Comparison of ENCODE assay signal across 20 mouse cellular contexts in the genomic region with DNA sequence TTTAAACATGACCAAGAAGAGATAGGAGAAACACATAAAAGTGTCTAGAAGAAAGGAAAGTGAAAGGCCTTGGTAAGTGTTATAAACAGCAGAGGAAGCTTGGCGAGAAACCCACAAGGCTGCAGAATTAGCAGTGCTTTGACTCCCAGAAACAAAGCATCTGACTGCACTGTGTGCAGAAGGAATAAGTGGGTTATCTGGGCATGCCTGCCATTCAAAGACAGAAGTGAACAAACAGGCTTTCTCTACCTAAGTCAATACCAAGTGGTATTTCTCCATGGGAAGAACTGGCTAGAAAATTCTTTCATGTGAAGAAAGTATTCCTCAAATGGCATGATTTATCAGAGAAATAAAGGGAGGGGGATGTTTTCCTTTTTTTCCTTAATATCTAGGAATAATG.
"Had no signal": no experiment of that assay in that cellular context is flagged by ENCODE, and none has a peak within 500 bp of the region (broad histone marks: within the 10 kb centered on the region; RNA-seq: fewer than 3 reads in every experiment).

No protein-coding gene starts in this region.

- H3K27ac ChIP-seq: liver, embryonic 12.5 days; liver, embryonic 14.5 days; lung, embryonic 15.5 days; macrophage; midbrain, embryonic 13.5 days; midbrain, embryonic 15.5 days; neural tube, embryonic 12.5 days had no signal

- H3K27me3 ChIP-seq: liver, embryonic 12.5 days; lung, embryonic 15.5 days; megakaryocyte, embryonic 14.5 days; midbrain, embryonic 13.5 days; midbrain, embryonic 15.5 days; neural tube, embryonic 12.5 days had no signal

- H3K4me2 ChIP-seq: liver, embryonic 12.5 days; lung, embryonic 15.5 days; midbrain, embryonic 11.5 days; midbrain, embryonic 13.5 days; midbrain, embryonic 15.5 days; neural tube, embryonic 12.5 days had no signal

- H3K36me3 ChIP-seq: liver, embryonic 12.5 days; lung, embryonic 15.5 days; midbrain, embryonic 13.5 days; midbrain, embryonic 15.5 days; neural tube, embryonic 12.5 days had no signal

- H3K9ac ChIP-seq: liver, embryonic 12.5 days; liver, embryonic 14.5 days; lung, embryonic 15.5 days; midbrain, embryonic 13.5 days; midbrain, embryonic 15.5 days; neural tube, embryonic 12.5 days had no signal

- H3K4me3 ChIP-seq: liver, embryonic 12.5 days; lung, embryonic 15.5 days; megakaryocyte, embryonic 14.5 days; midbrain, embryonic 13.5 days; midbrain, embryonic 15.5 days; neural tube, embryonic 12.5 days had no signal

- ATAC-seq: liver, embryonic 12.5 days; lung, postnatal 0 days; midbrain, embryonic 13.5 days; midbrain, embryonic 15.5 days had no signal

- DNase-seq: lung, postnatal 14 days; lung, postnatal 36 days; retina, postnatal 1 day; right cerebral cortex, adult 18-20 months; right cerebral cortex, postnatal 25 days; right cerebral cortex, postnatal 4 days; spleen, adult 18-20 months; thymus, adult 2 months; thymus, postnatal 25 days; thymus, postnatal 4 days had no signal

- H3K4me1 ChIP-seq: liver, embryonic 12.5 days; lung, embryonic 15.5 days; megakaryocyte, embryonic 14.5 days; midbrain, embryonic 13.5 days; midbrain, embryonic 15.5 days; neural tube, embryonic 12.5 days had no signal

- H3K9me3 ChIP-seq: liver, embryonic 12.5 days; lung, embryonic 15.5 days; midbrain, embryonic 13.5 days; midbrain, embryonic 15.5 days; neural tube, embryonic 12.5 days had no signal
